Mouse (Mus musculus): ENCODE results near the gene Troap. TPM values are rescaled to one million over a fixed set of nuclear protein-coding genes. Genes with fewer than 3 reads are reported as not detected.

Troap gene
- polyA plus RNA-seq, 1 experiment from 2014 or later, result 4.9 TPM

DNA sequence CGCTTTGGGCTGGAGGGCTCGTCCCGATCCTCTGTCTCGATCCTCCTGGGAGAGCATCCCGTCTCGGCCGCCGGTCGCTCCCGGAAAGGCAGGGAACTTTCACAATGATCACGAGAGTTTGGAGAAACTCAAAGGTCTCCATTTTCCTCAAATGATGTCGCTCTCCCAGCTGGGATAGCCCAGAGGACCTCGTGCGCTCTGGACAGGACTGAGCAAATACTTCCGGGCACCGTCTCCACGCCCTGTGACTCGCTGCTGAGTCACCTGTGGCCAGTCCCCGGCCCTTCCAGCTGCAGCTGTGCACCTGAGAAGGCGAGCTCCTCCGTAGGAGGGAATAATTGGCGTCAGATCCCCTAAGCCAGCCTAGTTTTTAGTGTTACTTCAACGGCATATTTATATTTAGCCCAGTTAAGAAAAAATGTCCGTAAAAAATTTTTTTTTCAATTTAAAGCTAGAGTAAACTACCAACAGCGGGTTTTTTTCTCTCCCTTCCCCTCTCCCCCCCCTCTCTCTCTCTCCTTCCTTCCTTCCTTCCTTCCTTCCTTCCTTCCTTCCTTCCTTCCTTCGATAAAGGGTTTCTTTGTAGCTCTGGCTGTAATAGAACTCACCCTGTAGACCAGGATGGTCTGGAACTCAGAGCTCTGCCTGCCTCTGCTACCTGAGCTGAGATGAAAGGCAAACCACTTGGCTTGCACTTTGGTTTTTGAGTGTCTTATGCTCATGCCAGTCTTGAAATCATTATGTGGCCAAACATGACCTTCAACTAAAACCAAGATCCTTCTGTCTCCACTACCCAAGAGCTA lies 43.6 kb upstream of the Troap start:
- 17% methylated on average over 26 of the region's 26 CpGs for WGBS
- Histone ChIP-seq H3K9ac (replicated peaks; ENCODE audit: low read length) (no peak overlapping the region), H3K4me3 (replicated peaks; ENCODE audit: low read depth, low read length) (peak overlapping the region; percentile 33), H3K27me3 (ENCODE audit: control insufficient read depth, insufficient read depth, low read length) (peaks cover 4% of the 10 kb centered on the region; the same call in 1 of the 2 replicates), H3K9me3 (ENCODE audit: control insufficient read depth, low read length) (no peaks in the 10 kb centered on the region), H3K4me2 (ENCODE audit: low read length) (peak overlapping the region; percentile 59), H3K4me1 (ENCODE audit: control insufficient read depth, insufficient read depth, low read length) (peaks cover 16% of the 10 kb centered on the region), H3K27ac (replicated peaks; ENCODE audit: low read depth, low read length) (no peak overlapping the region), H3K36me3 (ENCODE audit: control insufficient read depth, insufficient read depth, low read length) (no peaks in the 10 kb centered on the region)
- ATAC-seq (ENCODE audit: low FRiP score, low TSS enrichment) (no peak), DNase-seq (no peak)

DNA sequence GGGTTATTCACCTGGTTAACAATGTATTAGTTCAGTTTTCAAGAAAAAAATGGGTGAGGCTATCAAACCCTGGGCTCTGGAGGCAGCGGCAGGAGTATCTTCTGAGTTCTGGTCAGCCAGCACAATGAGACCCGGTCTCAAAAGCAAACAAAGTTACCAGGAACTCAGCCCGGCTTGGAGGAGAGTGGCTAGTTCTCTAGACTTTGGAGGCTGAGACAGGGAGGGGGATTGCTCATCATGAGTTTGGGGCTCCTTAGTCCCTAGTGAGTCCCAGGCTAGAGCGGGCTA lies 43.0 kb upstream of the Troap start:
- no peak for ATAC-seq (ENCODE audit: low FRiP score, low TSS enrichment)
- 84% methylated on average over 4 of the region's 4 CpGs for whole genome bisulfite sequencing
- peak overlapping the region; percentile 59; the same call in 1 of the 2 replicates for H3K4me2 ChIP-seq (ENCODE audit: low read length)
- H3K27me3 ChIP-seq (ENCODE audit: control insufficient read depth, insufficient read depth, low read length), result peaks cover 4% of the 10 kb centered on the region; the same call in 1 of the 2 replicates
- DNase-seq, result no peak
- H3K4me3 ChIP-seq (replicated peaks; ENCODE audit: low read depth, low read length), result no peak overlapping the region
- peaks cover 16% of the 10 kb centered on the region for H3K4me1 ChIP-seq (ENCODE audit: control insufficient read depth, insufficient read depth, low read length)
- H3K9ac ChIP-seq (replicated peaks; ENCODE audit: low read length), result no peak overlapping the region
- H3K27ac ChIP-seq (replicated peaks; ENCODE audit: low read depth, low read length), result no peak overlapping the region
- no peaks in the 10 kb centered on the region for H3K36me3 ChIP-seq (ENCODE audit: control insufficient read depth, insufficient read depth, low read length)
- H3K9me3 ChIP-seq (ENCODE audit: control insufficient read depth, low read length), result no peaks in the 10 kb centered on the region

DNA sequence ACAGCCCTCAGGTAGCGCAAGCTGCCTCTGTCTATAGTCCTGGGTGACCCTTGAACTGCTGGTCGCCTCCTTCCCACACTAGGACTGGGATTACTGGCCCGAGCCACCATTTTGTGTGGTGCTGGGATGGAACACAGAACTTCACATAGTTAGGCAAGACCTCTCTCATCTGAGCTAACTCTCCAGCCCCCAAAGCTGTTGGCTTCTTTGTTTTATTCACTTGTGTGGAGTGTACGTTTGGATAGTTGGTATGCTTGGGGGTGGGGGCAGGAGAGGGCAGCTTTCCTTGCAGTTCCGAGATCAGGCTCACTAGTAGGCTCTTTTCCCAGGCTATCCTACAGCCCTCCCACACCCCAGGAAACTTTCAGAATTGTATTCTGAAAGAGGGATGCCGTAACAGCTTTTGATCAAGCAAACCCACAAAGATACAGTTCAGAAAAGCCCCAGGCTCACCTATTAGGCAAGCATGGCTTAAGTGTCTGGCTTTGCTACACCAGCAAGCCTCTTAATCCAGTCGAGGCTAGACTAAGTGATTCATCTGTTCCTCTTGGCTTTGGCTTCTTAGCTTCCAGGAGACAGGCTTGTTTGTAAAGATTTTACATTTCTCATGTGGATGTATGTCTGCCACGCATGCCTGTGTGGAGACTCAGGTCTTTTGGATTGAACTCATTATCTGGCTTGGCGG lies 42.2 kb upstream of the Troap start:
- Histone ChIP-seq H3K4me2 (ENCODE audit: low read length) (peak overlapping the region; percentile 4; the same call in 1 of the 2 replicates), H3K4me3 (replicated peaks; ENCODE audit: low read depth, low read length) (no peak overlapping the region), H3K27ac (replicated peaks; ENCODE audit: low read depth, low read length) (no peak overlapping the region), H3K27me3 (ENCODE audit: control insufficient read depth, insufficient read depth, low read length) (peaks cover 4% of the 10 kb centered on the region; the same call in 1 of the 2 replicates), H3K4me1 (ENCODE audit: control insufficient read depth, insufficient read depth, low read length) (peaks cover 16% of the 10 kb centered on the region), H3K9ac (replicated peaks; ENCODE audit: low read length) (no peak overlapping the region), H3K9me3 (ENCODE audit: control insufficient read depth, low read length) (no peaks in the 10 kb centered on the region), H3K36me3 (ENCODE audit: control insufficient read depth, insufficient read depth, low read length) (no peaks in the 10 kb centered on the region)
- 76% methylated on average over 9 of the region's 9 CpGs for WGBS
- ATAC-seq (ENCODE audit: low FRiP score, low TSS enrichment) (no peak), DNase-seq (no peak)

DNA sequence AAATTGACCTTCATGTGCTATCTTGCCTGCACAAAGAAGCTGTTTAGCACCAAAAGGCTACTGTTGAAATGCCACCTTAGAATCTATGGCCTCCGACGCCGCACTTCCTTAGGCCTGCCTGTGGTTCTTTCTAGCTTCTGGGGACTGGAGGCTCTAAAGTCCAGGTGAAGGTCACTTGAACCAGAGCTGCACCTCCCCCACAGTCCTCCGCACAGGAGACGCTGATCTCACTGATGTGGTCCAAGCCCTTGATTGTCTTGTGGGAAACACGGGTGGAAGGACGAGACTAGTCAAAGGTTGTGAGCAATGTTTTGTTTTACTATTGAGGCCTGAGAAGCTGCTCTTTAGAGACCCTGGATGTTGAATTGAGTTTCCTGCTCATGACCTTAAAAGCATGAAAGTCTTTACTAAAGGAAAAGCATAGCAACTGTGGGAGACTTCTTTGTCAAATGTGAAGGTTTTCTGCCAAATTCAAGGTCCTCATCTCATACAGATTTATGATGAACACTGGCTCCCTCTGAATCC lies 41.6 kb upstream of the Troap start:
- WGBS, result 88% methylated on average over 7 of the region's 7 CpGs
- no peaks in the 10 kb centered on the region for H3K36me3 ChIP-seq (ENCODE audit: control insufficient read depth, insufficient read depth, low read length)
- no peak overlapping the region for H3K4me3 ChIP-seq (replicated peaks; ENCODE audit: low read depth, low read length)
- H3K9ac ChIP-seq (replicated peaks; ENCODE audit: low read length), result no peak overlapping the region
- no peaks in the 10 kb centered on the region for H3K9me3 ChIP-seq (ENCODE audit: control insufficient read depth, low read length)
- H3K4me2 ChIP-seq (ENCODE audit: low read length), result no peak overlapping the region
- H3K27ac ChIP-seq (replicated peaks; ENCODE audit: low read depth, low read length), result no peak overlapping the region
- DNase-seq, result no peak
- ATAC-seq (ENCODE audit: low FRiP score, low TSS enrichment), result no peak
- peaks cover 16% of the 10 kb centered on the region for H3K4me1 ChIP-seq (ENCODE audit: control insufficient read depth, insufficient read depth, low read length)
- H3K27me3 ChIP-seq (ENCODE audit: control insufficient read depth, insufficient read depth, low read length), result peaks cover 4% of the 10 kb centered on the region; the same call in 1 of the 2 replicates

DNA sequence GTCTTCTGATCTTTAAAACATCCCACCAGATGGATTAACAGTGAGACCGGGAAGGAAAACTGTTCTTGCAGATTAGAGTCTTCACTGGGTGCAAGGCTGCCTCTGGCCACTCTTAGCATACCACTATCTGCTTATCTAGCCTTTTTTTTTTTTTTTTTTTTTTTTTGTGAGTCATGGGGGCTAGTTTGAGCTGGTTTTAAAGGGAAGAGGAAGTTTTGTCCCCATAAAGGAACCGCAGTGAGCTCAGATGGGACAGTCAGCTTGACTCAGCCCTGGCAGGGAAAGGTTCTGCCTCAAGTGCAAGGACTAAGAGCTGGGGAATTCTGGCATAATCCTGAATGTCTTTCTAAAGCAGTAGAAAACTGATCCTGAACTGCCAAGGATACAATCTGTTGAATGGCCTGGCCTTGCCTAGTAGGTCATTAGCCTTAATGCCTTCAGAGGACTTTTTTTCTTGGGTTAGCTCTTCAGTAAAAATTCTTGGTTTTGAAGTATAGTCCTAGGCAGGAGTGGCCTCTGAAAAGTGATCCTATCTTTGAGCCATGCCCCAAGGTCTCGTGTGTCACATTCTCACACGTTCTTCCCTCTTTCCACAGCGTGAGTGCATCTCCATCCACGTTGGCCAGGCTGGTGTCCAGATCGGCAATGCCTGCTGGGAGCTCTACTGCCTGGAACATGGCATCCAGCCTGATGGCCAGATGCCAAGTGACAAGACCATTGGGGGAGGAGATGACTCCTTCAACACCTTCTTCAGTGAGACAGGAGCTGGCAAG lies 40.7 kb upstream of the Troap start:
- 94% methylated on average over 7 of the region's 7 CpGs for WGBS

DNA sequence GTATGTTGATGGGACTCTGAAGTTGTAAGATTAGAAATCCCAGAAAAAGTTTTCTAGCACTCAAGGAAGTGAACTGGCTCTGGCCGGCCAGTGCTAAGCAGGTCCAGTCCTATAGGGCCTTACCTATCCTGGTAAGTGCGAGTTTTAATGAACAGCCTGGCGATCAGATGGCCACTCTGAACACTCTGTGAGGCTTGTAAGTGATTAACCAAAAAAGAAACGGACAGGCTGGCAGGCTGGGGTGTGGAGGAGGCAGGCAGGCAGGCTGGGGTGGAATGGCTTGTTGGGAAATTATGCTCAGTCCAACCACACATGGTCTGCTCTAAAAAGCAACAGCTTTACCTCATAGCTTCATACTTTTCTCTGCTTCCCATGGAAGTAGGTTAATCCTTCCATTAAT lies 38.9 kb upstream of the Troap start:
- H3K4me3 ChIP-seq (replicated peaks; ENCODE audit: low read depth, low read length), result no peak overlapping the region
- H3K36me3 ChIP-seq (ENCODE audit: control insufficient read depth, insufficient read depth, low read length), result no peaks in the 10 kb centered on the region
- no peak for DNase-seq
- H3K4me1 ChIP-seq (ENCODE audit: control insufficient read depth, insufficient read depth, low read length), result 0 out of 2 replicates have a peak, but pooled peaks cover 3% of the 10 kb centered on the region
- H3K9me3 ChIP-seq (ENCODE audit: control insufficient read depth, low read length), result no peaks in the 10 kb centered on the region
- H3K27ac ChIP-seq (replicated peaks; ENCODE audit: low read depth, low read length), result no peak overlapping the region
- no peak overlapping the region for H3K4me2 ChIP-seq (ENCODE audit: low read length)
- H3K27me3 ChIP-seq (ENCODE audit: control insufficient read depth, insufficient read depth, low read length), result no peaks in the 10 kb centered on the region
- H3K9ac ChIP-seq (replicated peaks; ENCODE audit: low read length), result no peak overlapping the region; the same call in 1 of the 2 replicates
- WGBS, result 91% methylated on average over 4 of the region's 4 CpGs
- no peak for ATAC-seq (ENCODE audit: low FRiP score, low TSS enrichment)

More for the DNA sequence above, 40.7 kb upstream of the Troap start:
- Histone ChIP-seq H3K9me3 (ENCODE audit: control insufficient read depth, low read length) (no peaks in the 10 kb centered on the region), H3K4me1 (ENCODE audit: control insufficient read depth, insufficient read depth, low read length) (peaks cover 16% of the 10 kb centered on the region), H3K27ac (replicated peaks; ENCODE audit: low read depth, low read length) (no peak overlapping the region), H3K36me3 (ENCODE audit: control insufficient read depth, insufficient read depth, low read length) (no peaks in the 10 kb centered on the region), H3K27me3 (ENCODE audit: control insufficient read depth, insufficient read depth, low read length) (peaks cover under 1% of the 10 kb centered on the region; the same call in 1 of the 2 replicates), H3K9ac (replicated peaks; ENCODE audit: low read length) (no peak overlapping the region), H3K4me3 (replicated peaks; ENCODE audit: low read depth, low read length) (no peak overlapping the region), H3K4me2 (ENCODE audit: low read length) (no peak overlapping the region)
- ATAC-seq (ENCODE audit: low FRiP score, low TSS enrichment) (no peak), DNase-seq (no peak)

DNA sequence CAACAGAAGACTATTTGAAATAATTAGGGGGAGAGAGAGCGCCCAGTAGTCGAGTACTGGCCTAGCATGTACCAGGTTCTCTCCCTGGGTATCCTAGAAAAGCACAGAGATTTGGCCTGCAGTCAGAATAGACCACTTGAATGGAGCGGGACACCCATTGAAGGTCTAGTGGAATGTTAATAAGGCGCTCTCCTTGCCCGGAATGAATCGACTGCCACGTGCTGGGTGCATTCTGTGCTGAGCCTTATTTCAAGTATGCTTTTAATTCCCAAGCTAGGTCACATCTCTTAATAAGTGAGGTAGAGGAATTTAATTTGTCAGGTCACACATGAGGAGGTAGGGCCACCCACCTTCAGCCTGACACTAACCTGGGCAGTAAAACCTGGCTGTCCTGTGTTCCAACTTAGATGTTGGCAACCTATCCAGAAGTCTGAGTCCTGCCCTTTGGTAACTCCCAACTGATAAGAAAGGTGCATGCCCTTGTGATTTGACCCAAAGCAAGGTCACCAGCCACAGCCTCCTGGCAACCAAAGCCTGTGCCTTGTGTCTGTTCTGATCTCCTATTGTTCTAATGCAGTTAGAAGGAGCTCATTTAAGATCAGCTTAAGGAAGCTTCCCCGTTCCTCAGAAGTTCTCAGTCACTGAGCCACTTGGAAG lies 38.0 kb upstream of the Troap start:
- Histone ChIP-seq H3K9ac (replicated peaks; ENCODE audit: low read length) (no peak overlapping the region), H3K4me3 (replicated peaks; ENCODE audit: low read depth, low read length) (no peak overlapping the region), H3K4me1 (ENCODE audit: control insufficient read depth, insufficient read depth, low read length) (peaks cover 4% of the 10 kb centered on the region; the same call in 1 of the 2 replicates), H3K9me3 (ENCODE audit: control insufficient read depth, low read length) (no peaks in the 10 kb centered on the region), H3K36me3 (ENCODE audit: control insufficient read depth, insufficient read depth, low read length) (no peaks in the 10 kb centered on the region), H3K27me3 (ENCODE audit: control insufficient read depth, insufficient read depth, low read length) (no peaks in the 10 kb centered on the region), H3K4me2 (ENCODE audit: low read length) (no peak overlapping the region), H3K27ac (replicated peaks; ENCODE audit: low read depth, low read length) (no peak overlapping the region)
- ATAC-seq (ENCODE audit: low FRiP score, low TSS enrichment) (no peak), DNase-seq (no peak)
- WGBS, result 86% methylated on average over 8 of the region's 8 CpGs

DNA sequence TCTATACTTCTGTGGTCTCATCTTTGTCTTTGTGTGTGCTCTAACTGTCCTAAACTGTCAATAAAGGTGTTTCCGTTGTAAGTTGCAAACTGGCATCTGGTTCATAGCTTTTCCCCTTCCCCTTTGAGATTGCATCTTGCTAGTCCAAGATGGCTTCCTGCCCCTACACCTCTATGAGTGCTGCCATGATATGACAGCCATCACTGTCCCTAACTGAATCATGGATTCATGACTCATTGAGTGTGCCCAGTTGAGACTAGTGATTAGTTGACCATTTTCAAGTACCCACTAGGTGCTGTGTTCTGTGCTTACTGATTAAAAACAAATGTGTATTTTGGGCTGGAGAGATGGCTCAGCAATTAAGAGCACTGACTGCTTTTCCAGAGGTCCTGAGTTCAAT lies 36.4 kb upstream of the Troap start:
- DNase-seq (no peak), ATAC-seq (ENCODE audit: low FRiP score, low TSS enrichment) (no peak)
- peaks cover 4% of the 10 kb centered on the region; the same call in 1 of the 2 replicates for H3K4me1 ChIP-seq (ENCODE audit: control insufficient read depth, insufficient read depth, low read length)
- 89% methylated on average over 1 of the region's 1 CpGs for WGBS
- H3K36me3 ChIP-seq (ENCODE audit: control insufficient read depth, insufficient read depth, low read length), result no peaks in the 10 kb centered on the region
- H3K4me3 ChIP-seq (replicated peaks; ENCODE audit: low read depth, low read length), result no peak overlapping the region
- H3K9ac ChIP-seq (replicated peaks; ENCODE audit: low read length), result no peak overlapping the region
- no peak overlapping the region for H3K27ac ChIP-seq (replicated peaks; ENCODE audit: low read depth, low read length)
- no peaks in the 10 kb centered on the region for H3K27me3 ChIP-seq (ENCODE audit: control insufficient read depth, insufficient read depth, low read length)
- no peaks in the 10 kb centered on the region for H3K9me3 ChIP-seq (ENCODE audit: control insufficient read depth, low read length)
- no peak overlapping the region for H3K4me2 ChIP-seq (ENCODE audit: low read length)

Measured in midbrain, embryonic 14.5 days (tissue).